Mouse (Mus musculus): ENCODE measurements at regions not wholly inside any gene's neighbourhood (a gene's known extent, or its start where the extent isn't known, plus 50 kb on each side); places are given as distances from the start of the nearest gene placed in this dataset.

DNA sequence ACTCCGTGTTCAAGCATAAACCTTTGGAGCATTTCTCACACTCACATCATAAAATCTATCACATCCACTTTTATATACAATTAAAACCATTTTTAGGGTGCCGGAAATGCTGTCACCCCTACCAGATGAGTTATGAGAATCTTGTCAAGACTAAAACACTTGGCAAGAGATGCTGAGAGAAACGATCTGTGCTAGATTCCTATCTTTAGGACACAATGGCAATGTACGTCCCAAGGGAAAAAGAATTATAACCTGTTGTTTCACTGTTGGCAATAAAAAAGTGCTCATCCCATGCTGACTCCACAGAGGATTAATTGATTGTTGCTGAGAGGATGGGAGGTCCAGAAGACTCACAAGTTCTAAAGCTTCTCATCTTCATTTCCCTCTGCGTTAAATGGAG is 389.7 kb upstream of the C030005K15Rik start:
- no peak for TF ChIP-seq CTCF (conservative IDR thresholded peaks at IDR 0.05)
- no peak overlapping the region for H3K4me3 ChIP-seq
- DNase-seq (ENCODE audit: low spot score in 2 of 2): no peak
- no peak overlapping the region for H3K27ac ChIP-seq

DNA sequence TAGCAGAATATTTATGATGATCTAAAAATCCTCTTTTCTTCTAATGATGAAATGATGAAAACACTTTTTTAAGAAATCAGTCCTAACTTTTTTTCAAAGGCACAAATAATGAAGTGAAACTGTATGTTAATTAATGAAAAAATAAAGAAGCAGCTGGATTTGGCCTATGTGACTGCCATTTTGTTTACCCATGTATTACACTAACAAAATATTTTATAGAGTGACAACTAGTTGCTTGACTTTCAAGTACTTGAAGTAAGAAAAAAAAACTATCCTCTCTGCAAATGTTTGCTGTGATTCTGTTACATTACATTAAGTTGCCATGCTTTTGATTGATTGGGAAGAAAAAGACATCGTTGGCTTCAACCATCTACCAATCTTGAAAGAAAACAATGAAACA is 399.2 kb upstream of the C030005K15Rik start:
- Histone ChIP-seq H3K4me3 (no peak overlapping the region), H3K27ac (no peak overlapping the region)
- TF ChIP-seq CTCF (conservative IDR thresholded peaks at IDR 0.05): no peak
- no peak for DNase-seq (ENCODE audit: low spot score in 2 of 2)

DNA sequence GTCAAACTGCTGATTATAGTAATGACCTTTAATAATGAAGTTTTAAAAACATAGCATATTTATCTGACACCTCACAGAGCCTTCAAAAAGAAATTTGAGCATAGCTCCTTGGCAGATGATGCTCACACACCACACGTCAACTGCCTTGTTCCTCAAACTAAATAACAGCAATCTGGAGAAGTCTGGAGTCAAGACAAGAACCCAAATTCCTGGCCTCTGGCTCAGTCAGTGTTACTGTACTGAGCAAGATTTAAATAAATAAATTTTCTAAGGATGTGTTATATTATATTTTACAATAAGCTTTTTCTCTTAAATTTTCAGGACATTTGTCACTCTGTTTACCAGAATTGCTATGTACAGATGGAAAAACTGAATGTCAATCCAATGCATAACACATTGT is 408.5 kb upstream of the C030005K15Rik start:
- TF ChIP-seq CTCF (conservative IDR thresholded peaks at IDR 0.05): no peak
- no peak overlapping the region for H3K4me3 ChIP-seq
- 0 out of 2 replicates have a peak overlapping the region, but pooled peaks have one; percentile 48 for H3K27ac ChIP-seq
- DNase-seq (ENCODE audit: low spot score in 2 of 2): peak in 1 of 2 experiments; percentile 21

DNA sequence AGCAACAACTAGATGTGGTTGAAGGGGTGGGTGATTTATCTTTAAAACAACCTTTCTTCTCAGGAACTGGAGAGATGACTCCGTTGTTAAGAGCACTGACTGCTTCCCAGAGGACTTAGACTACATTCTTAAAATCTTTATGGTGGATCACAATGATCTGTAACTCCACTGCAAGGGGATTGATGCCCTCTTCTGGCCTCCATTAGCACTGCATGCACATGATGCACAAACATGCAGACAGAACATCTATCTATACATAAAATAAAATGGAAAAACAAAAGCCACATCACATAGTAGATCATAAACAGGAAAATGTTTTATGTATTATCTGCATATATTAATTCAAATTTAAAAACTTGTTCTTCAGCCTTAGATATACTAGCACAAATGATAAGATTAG is 419.2 kb upstream of the C030005K15Rik start:
- peak; percentile 55 for TF ChIP-seq CTCF (conservative IDR thresholded peaks at IDR 0.05)
- H3K4me3 ChIP-seq: no peak overlapping the region
- H3K27ac ChIP-seq: no peak overlapping the region

DNA sequence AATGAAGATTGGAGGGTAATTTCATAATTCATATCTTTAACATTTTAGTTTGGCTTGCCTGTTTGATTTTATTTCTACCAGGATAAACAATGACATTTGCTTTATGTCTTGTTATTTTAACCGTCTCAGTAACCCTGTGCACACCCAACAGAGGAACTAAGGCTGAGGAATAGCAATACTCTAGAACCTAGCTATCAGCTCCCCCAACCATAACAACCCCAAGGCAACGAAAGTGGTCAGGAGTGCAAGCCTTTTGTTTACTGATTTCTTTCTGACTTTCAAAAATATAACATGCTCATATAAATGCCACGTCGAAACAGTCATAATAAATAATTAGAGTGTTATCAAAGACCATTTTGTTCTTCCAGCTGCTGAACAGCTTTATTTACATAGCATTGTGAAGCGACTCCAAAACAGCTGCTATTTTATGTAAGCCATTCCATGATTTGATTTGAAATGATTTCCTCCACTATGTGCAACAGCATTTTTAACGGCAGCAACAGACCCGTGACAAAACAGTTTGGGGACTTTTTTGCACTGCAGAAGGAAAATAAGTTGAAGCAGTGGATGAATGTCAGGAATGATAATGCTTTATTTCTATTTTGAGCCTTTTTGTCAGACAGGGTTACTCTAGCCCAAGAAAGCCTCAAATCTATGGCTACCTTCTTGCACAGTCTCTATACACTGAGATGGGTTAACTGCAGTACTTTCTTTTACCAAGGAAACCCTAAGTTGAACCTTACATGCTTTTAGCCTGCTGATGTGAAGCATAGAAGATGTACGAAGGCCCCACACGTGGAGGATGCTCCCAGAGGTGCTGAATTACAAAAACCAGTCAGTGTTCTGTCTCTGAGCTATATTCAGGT is 420.7 kb upstream of the C030005K15Rik start:
- no peak for DNase-seq (ENCODE audit: low spot score in 2 of 2)
- H3K4me3 ChIP-seq: no peak overlapping the region
- peak overlapping the region; percentile 33; the same call in 1 of the 2 replicates for H3K27ac ChIP-seq
- TF ChIP-seq CTCF (conservative IDR thresholded peaks at IDR 0.05): no peak

More for the DNA sequence above, 419.2 kb upstream of the C030005K15Rik start:
- DNase-seq (ENCODE audit: low spot score in 2 of 2): no peak

DNA sequence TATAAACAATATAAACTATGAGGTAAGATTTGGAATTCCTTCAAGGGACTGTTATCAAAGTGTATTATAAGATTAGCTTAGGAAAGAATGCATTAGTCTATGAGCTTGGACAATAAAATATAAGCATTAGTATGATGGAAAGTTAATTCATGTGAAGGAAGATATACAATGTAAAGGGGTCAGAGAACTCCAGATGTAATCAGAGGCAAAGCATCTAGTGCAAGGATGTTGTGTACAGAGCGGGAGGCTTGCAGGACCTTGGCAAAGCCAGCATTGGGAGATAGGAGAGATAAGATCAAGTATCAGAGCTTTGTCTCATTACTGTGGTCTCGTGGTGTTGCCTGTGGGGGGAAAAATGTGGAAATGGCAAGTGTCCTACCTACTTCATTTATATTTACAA is 429.4 kb upstream of the C030005K15Rik start:
- no peak for TF ChIP-seq CTCF (conservative IDR thresholded peaks at IDR 0.05)
- no peak for DNase-seq (ENCODE audit: low spot score in 2 of 2)
- Histone ChIP-seq H3K4me3 (no peak overlapping the region), H3K27ac (no peak overlapping the region)

DNA sequence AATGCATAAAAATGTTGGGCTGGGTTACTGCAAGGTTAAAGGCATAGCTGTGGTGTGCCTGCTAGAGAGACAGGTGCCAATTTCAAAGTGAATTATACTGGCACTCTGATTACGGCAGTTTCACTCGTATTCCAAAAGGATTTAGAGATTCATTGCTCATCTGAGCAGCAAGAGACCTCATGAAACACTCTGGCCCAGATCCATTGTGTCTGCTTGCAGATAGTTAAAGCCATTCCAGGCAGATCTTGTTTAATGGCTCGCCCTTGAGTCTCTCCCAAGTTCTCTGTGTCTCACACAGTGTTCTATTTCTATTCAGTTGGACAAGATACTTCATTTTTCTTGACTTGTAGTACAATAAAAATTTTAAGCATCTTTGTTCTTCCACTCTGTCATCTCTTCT is 459.1 kb upstream of the C030005K15Rik start:
- no peak overlapping the region for H3K4me3 ChIP-seq
- no peak for DNase-seq (ENCODE audit: low spot score in 2 of 2)
- no peak for TF ChIP-seq CTCF (conservative IDR thresholded peaks at IDR 0.05)

DNA sequence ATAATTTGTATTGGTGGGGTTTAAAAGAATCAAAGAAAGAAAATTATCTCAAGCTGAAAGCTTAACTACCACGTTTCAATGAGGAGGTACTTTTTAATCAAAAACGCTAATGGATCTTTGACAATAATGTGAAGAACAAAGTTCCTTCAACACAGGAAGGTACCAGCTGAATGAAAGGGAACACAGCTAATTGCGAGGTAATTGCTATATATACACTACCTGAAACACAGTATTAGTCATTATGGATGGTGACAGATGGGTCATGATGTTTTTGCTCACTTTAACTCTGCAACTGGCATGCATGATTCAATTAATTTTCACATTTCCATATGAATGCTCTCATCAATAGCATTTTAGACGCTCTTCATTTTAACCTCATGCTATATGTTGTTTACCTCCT is 470.3 kb upstream of the C030005K15Rik start:
- no peak for TF ChIP-seq CTCF (conservative IDR thresholded peaks at IDR 0.05)
- H3K27ac ChIP-seq: no peak overlapping the region
- DNase-seq (ENCODE audit: low spot score in 2 of 2): no peak
- H3K4me3 ChIP-seq: no peak overlapping the region

More for the DNA sequence above, 459.1 kb upstream of the C030005K15Rik start:
- no peak overlapping the region for H3K27ac ChIP-seq

DNA sequence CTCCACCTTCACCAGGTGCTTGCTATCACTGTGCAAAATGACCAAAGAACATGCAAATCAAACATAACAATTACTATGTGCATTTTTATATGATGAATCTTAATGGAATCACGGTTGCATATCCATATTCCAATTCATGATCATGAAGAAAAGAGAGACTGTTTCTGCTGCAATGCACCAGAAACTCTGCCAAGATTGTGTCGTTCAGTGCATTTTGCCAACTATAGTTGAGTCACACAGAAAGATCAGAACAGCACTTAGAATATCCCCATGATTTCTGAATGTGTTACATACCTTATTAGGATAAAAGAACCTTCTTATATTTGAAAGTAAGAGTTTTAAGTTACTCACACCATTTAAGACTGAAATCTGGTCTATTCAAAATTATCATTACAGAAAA is 483.7 kb upstream of the C030005K15Rik start:
- no peak for TF ChIP-seq CTCF (conservative IDR thresholded peaks at IDR 0.05)
- peak overlapping the region; percentile 15; the same call in 1 of the 2 replicates for H3K27ac ChIP-seq
- DNase-seq (ENCODE audit: low spot score in 2 of 2): peak in 1 of 2 experiments; percentile 16
- H3K4me3 ChIP-seq: no peak overlapping the region

DNA sequence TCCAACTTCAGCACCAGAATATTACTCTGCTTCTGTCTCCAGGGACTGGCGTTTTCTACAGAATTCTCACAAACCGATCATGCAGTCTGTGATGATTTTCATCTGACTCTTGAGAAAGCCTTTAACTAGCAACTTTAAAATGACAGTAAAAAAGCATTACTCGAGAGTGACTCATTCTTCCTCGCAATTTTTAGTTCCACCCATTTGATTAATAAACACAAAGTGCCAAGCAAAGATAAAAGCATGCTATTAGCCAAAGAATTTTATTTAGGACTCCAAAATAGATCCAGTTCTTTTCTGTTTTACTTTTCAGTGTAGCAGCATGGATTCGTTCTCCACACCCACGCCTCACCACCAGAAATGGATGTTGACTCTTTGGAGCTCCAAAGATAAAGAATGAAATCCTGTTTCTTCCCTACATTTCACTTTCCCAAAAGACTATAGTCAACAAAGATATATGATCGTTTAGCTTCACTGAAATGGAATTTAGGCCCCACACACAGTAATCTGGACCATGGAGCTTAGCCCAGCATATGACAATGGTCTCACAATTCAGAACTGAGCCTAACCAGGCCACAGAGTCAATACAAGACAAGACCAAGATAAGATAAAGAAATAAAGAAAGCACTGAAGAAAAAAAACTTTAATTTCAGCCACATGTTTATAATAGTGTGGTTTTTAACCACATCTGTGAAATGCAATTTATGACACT is 486.5 kb upstream of the C030005K15Rik start:
- TF ChIP-seq CTCF (conservative IDR thresholded peaks at IDR 0.05): no peak
- DNase-seq (ENCODE audit: low spot score in 2 of 2): peak in 1 of 2 experiments; percentile 13
- Histone ChIP-seq H3K4me3 (no peak overlapping the region), H3K27ac (peak overlapping the region; percentile 80)

DNA sequence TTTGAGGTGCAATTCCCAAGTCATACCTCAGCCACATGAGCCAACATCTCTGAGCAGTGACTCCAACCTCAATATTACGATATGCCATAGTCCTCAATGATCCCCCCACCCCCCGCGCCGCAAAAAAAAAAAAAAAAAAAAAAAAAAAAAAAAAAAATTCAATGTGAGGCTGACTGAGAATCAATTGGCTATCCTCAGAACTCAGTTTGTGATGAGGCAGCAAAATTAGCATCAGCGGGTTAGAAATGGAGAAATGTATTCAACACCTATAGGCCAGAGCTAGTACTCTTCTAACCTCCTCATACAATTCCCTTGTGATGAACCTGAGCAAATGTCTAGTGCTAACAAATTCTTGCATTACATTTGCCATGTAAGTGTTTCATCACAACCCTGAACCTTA is 504.5 kb upstream of the C030005K15Rik start:
- no peak for TF ChIP-seq CTCF (conservative IDR thresholded peaks at IDR 0.05)
- H3K27ac ChIP-seq: no peak overlapping the region
- DNase-seq (ENCODE audit: low spot score in 2 of 2): no peak
- no peak overlapping the region for H3K4me3 ChIP-seq

DNA sequence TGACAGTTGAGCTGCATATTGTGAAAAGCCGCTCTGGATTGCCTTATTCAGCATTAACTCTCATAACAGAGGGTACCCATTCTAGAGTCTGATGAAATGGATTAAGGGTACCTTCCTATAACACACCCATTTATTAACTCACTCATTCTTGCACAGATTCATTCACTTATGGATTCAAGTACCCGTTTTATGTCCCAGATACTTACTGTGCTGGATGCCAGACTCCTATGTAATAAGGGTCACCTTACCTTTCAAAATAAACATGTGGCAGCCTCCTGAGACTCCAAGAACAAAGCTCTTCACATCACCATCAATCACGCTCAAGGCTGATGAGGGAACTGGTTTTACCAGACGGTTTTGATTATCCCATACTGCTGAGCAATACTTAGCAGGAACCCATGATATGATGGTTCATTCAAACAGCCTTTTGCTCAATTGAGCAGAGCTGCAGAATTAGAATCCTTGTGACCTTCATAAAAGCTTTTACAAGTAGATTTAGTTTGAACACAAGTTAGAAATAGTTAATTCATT is 505.2 kb upstream of the C030005K15Rik start:
- no peak overlapping the region for H3K27ac ChIP-seq
- no peak overlapping the region for H3K4me3 ChIP-seq
- no peak for DNase-seq (ENCODE audit: low spot score in 2 of 2)
- no peak for TF ChIP-seq CTCF (conservative IDR thresholded peaks at IDR 0.05)

DNA sequence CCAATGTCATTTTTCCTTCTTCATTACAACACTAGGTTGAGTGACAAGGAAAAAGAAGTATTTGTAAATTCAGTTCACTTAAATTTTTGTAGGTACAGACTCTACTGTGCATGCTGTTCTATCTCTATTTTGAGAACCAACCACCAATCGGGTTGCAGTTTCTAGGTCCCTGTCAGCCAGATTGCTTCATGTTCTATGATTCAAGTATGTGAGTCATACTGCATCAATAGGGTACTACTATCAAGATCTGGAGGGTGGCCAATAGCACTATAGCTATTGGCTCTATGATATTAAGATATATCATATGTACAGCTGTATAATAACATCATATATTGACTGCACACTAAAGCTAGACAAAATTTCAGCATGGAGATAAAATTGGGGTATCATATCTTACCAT is 521.8 kb upstream of the C030005K15Rik start:
- no peak for DNase-seq (ENCODE audit: low spot score in 2 of 2)
- no peak for TF ChIP-seq CTCF (conservative IDR thresholded peaks at IDR 0.05)
- H3K27ac ChIP-seq: no peak overlapping the region
- H3K4me3 ChIP-seq: no peak overlapping the region
